Mouse (Mus musculus) limb, embryonic 10.5 days (tissue): ENCODE measurements at regions not wholly inside any gene's neighbourhood (a gene's known extent, or its start where the extent isn't known, plus 50 kb on each side); places are given as distances from the start of the nearest gene placed in this dataset.
"Not testable (repeated sequence)": the region's sequence is repeated elsewhere in the genome, so short reads cannot be mapped to it uniquely, and the experiment has no call there.

Experiments
- DNase-seq: peaks from one replicate; pipeline ENCODE4 v3.0.0-alpha.2; 2017; ENCODE audit warnings: low spot score
- H3K27ac ChIP-seq: fragments of 300-500 bp; sonication (generic); 2 replicates; pipeline ENCODE4 v1.5.1; 2016; ENCODE audit warnings: mild to moderate bottlenecking
- H3K27me3 ChIP-seq: fragments of 300-500 bp; sonication (generic); 2 replicates; pipeline ENCODE4 v1.6.1; 2016; ENCODE audit warnings: low read depth, mild to moderate bottlenecking; ENCODE audit not compliant: poor library complexity, severe bottlenecking
- H3K36me3 ChIP-seq: fragments of 300-500 bp; sonication (generic); 2 replicates; pipeline ENCODE4 v1.6.1; 2016; ENCODE audit warnings: mild to moderate bottlenecking, moderate library complexity
- H3K4me1 ChIP-seq: fragments of 300-500 bp; sonication (generic); 2 replicates; pipeline ENCODE4 v1.6.1; 2016
- H3K4me3 ChIP-seq: fragments of 300-500 bp; sonication (generic); 2 replicates; pipeline ENCODE4 v1.5.1; 2016; ENCODE audit warnings: mild to moderate bottlenecking, moderate library complexity
- H3K9me3 ChIP-seq: fragments of 300-500 bp; sonication (generic); replicated peaks from 2 replicates; pipeline ENCODE4 v1.6.1; 2016; ENCODE audit warnings: mild to moderate bottlenecking
- WGBS: fragments of 180-500 bp; shearing (Covaris S2); methylation state at CpG from one replicate; pipeline ENCODE4 v1.1.7; 2016; 5-methylcytosine and 5-hydroxymethylcytosine counted together

DNA sequence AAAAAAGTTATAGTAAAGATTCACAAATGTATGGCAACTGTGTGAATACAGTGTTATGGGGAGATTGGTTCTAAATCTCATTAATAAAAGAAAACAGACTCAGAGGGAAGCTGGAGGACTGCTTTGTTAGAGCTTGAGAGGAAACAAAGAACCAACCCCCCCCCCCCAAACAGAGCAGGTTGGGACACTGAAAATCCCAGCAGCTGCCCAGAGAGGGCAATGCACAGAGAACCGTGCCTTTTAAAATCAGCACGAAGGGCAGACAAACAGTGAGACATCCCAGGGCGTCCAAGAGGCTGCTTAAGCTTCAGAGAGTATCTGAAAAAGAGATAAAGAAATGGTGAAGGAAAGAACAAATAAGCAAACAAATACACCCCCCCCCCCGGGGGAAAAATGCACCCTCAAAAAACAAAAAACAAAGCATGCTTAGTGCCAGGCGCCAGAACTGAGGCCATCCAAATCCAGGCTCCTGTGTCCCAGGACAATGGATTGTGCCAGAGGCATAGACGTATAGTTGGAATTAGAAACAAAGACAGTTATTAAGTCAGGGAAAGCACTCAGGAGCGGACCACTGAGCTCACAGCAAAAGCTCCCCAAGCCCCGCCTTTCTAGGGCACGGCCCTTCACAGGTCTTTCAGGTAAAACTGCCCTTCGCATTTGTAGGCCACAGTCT, 215.7 kb downstream of the Dact1 start:
- H3K27me3 ChIP-seq: no peaks in the 10 kb centered on the region
- WGBS: 34% methylated on average over 10 of the region's 10 CpGs
- H3K36me3 ChIP-seq: no peaks in the 10 kb centered on the region
- H3K4me3 ChIP-seq: no peak overlapping the region
- H3K4me1 ChIP-seq: peaks cover 23% of the 10 kb centered on the region
- DNase-seq: no peak
- H3K9me3 ChIP-seq: no peaks in the 10 kb centered on the region
- peak overlapping the region; percentile 44; the same call in 1 of the 2 replicates for H3K27ac ChIP-seq

DNA sequence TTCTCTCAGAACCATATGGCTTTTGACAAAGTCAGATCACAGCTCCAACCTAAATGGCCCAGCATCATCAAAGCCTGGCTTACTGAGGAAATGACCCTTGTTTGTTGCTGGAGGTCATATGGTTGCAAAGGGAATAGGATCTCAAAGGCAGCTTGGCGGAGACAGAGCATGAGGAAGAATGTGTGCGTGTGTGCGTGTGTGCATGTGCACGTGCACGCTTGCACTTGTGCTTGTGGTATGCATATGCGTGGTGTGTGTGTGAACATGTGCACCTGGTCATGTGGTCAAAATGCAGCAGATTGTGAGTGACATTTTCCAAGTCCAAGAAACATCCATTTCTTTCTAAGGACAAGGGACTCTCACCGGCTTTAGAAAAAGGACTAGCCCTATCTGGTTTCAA, 216.9 kb downstream of the Dact1 start:
- no peak overlapping the region for H3K4me3 ChIP-seq
- no peaks in the 10 kb centered on the region for H3K36me3 ChIP-seq
- H3K4me1 ChIP-seq: peaks cover 27% of the 10 kb centered on the region
- H3K27ac ChIP-seq: peak overlapping the region; percentile 22; the same call in 1 of the 2 replicates
- 42% methylated on average over 7 of the region's 7 CpGs for WGBS
- no peaks in the 10 kb centered on the region for H3K27me3 ChIP-seq
- no peaks in the 10 kb centered on the region for H3K9me3 ChIP-seq
- DNase-seq: peak; percentile 35

DNA sequence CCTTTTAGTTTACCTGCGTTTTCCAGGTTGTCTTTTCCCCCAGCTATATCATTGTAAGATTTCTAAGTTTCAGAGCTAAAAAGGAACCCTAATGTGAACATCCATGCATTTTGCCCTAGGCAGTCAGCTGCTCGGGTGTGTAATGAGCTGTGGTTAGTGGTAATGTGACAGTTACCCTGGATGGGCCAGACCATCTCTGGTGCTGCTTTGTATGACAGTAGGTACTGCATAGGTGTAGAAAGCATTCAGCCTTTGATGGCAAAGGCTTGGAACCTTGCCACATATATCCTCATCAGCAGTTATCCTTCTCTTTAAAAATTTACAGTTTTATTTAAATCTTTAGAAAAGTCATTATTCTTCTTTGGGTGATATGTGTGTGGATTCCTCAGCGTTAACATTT, 222.5 kb downstream of the Dact1 start:
- H3K4me1 ChIP-seq: peaks cover 11% of the 10 kb centered on the region
- H3K27ac ChIP-seq: no peak overlapping the region
- 79% methylated on average over 3 of the region's 3 CpGs for WGBS
- no peaks in the 10 kb centered on the region for H3K9me3 ChIP-seq
- H3K4me3 ChIP-seq: no peak overlapping the region
- H3K36me3 ChIP-seq: no peaks in the 10 kb centered on the region
- DNase-seq: no peak
- H3K27me3 ChIP-seq: no peaks in the 10 kb centered on the region

DNA sequence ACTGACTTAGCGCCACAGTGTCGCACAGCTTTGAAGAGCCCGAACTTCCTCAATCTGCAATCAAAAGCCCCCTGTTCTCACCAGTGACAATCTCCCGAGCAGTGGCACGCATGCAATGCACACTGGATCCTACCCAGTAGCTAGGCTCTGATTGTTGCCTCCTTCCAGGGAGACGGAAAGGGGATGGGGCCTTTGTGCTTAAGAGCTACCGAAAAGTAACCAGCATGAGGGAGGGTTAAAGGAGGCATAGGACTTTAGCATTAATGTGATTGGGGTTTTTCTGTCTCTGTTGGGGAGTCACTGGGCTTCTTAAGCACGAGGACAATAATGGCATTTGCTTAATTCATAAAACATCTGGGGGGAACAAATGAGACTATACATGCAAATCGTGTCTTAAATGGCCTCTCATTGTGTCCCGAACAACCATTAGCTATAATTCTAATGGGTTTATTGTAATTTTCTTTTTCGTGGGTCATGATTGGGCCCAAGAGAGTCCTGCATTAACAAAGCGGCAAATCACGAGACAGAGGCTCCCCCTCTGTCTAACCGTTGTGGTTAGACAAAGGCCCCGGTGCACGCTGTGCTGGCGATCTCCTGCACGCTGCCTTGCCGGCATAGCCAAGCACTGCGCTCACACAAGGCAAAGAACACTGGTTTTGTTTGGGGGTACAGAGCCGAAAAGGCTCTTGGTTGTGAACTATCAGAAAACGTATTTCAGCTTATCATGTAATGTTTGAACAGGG, 223.2 kb downstream of the Dact1 start:
- no peak for DNase-seq
- no peak overlapping the region for H3K27ac ChIP-seq

DNA sequence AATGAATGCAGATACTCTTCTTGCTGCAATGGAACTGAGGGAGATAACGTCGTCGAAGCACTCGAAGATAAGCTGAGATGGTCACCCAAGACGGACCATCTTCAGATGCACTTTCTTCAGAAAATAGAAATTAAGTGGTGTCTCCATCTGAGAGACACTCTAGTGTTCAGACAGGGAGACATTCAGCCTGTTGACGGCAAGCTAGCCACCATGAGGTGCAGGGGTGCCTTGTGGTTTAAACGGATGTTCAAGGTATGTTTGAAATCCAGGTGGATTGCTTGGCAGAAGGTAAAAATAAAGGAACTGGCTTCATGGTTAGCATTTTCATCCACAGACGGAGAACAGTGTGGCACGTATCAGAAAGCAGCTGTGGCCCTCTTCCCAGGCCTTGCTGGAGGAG, 224.0 kb downstream of the Dact1 start:
- H3K27me3 ChIP-seq: no peaks in the 10 kb centered on the region
- WGBS: 92% methylated on average over 9 of the region's 9 CpGs
- no peaks in the 10 kb centered on the region for H3K9me3 ChIP-seq
- no peaks in the 10 kb centered on the region for H3K36me3 ChIP-seq
- H3K4me3 ChIP-seq: no peak overlapping the region
- H3K27ac ChIP-seq: no peak overlapping the region
- peaks cover 11% of the 10 kb centered on the region for H3K4me1 ChIP-seq
- no peak for DNase-seq

More for the DNA sequence above, 223.2 kb downstream of the Dact1 start:
- no peaks in the 10 kb centered on the region for H3K27me3 ChIP-seq
- H3K9me3 ChIP-seq: no peaks in the 10 kb centered on the region
- H3K36me3 ChIP-seq: no peaks in the 10 kb centered on the region
- 85% methylated on average over 22 of the region's 22 CpGs for WGBS
- H3K4me3 ChIP-seq: no peak overlapping the region
- peaks cover 11% of the 10 kb centered on the region for H3K4me1 ChIP-seq

DNA sequence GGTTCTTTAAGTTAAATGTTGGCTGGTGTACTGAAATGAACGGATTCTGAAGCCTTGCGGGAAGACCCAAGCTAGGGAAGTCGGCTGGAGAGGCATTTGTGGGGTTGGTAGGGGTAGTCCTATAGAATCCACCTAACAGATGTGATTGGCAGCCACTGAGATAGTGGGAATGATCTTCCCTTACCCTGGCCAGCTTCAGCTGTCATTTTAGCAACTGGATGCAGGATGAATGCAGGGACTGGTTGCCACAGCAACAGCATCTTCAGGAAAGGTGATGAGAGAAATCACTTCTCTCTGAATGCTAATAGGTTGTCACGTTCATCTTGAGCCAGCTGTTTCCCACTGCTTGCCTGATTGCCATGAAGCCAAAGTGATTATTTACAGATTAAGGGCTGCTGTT, 224.5 kb downstream of the Dact1 start:
- no peak overlapping the region for H3K27ac ChIP-seq
- 80% methylated on average over 4 of the region's 4 CpGs for WGBS
- H3K4me1 ChIP-seq: peaks cover 11% of the 10 kb centered on the region

DNA sequence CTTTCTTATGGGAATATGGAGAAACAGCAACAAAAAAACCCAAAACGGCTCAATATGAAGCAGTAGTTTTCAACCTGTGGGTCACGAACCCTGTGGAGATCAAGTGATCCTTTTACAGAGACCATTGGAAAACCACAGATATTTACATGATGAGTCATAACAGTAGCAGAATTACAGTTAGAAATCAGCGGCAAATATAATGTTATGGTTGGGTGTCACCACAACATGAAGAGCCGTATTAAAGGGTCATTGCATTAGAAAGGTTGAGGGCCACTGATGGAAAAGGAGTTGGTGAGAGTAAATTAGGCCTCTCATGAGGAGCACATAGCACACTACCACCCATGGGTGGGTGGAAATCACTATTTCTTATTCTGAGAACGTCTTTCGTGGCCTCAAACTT, 225.6 kb downstream of the Dact1 start:
- Histone ChIP-seq H3K27ac (no peak overlapping the region), H3K9me3 (no peaks in the 10 kb centered on the region), H3K36me3 (no peaks in the 10 kb centered on the region), H3K4me3 (no peak overlapping the region), H3K27me3 (no peaks in the 10 kb centered on the region), H3K4me1 (peaks cover 11% of the 10 kb centered on the region)
- no peak for DNase-seq
- WGBS: 94% methylated on average over 6 of the region's 6 CpGs

More for the DNA sequence above, 224.5 kb downstream of the Dact1 start:
- no peaks in the 10 kb centered on the region for H3K9me3 ChIP-seq
- H3K4me3 ChIP-seq: no peak overlapping the region
- DNase-seq: no peak
- H3K36me3 ChIP-seq: no peaks in the 10 kb centered on the region
- H3K27me3 ChIP-seq: no peaks in the 10 kb centered on the region

DNA sequence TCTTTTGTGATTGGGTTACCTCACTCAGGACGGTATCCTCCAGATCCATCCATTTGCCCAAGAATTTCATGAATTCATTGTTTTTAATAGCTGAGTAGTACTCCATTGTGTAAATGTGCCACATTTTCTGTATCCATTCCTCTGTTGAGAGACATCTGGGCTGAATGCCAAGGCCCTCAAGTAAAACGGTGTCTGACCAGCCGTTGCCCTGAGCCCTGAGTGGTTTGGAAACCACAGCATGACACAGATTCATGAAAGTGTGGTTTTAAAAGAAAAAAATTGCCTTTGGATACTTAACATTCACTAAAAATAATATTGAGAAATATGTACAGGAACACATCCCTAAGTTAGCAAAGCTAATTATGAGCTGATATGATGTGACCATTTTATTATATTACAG, 226.1 kb downstream of the Dact1 start:
- not testable (repeated sequence) for H3K9me3 ChIP-seq, DNase-seq, H3K27ac ChIP-seq, H3K4me3 ChIP-seq, H3K36me3 ChIP-seq, H3K27me3 ChIP-seq, H3K4me1 ChIP-seq
- WGBS: 93% methylated on average over 3 of the region's 3 CpGs

DNA sequence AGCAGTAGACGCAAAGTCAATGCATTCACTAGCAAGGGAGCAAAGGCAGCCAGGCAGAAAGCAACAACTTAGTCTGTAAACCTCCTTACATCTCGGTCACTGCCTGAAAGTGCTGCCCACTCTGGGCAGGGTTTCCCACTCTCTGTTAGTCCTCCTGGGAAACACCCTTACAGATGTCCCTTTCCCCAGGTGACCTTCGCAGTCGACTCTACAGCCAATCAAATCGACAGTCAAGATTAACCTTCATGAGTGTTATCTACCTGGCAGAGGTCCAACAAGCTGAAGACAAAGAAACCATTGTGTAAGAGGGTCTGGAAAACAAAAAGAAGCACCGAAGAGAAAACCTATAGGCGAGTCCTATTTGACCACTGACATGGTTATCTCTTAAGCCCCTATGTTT, 229.0 kb downstream of the Dact1 start:
- Histone ChIP-seq H3K36me3 (no peaks in the 10 kb centered on the region), H3K27me3 (no peaks in the 10 kb centered on the region), H3K27ac (no peak overlapping the region), H3K4me1 (peaks cover 18% of the 10 kb centered on the region), H3K9me3 (no peaks in the 10 kb centered on the region), H3K4me3 (no peak overlapping the region)
- 93% methylated on average over 7 of the region's 7 CpGs for WGBS
- no peak for DNase-seq

DNA sequence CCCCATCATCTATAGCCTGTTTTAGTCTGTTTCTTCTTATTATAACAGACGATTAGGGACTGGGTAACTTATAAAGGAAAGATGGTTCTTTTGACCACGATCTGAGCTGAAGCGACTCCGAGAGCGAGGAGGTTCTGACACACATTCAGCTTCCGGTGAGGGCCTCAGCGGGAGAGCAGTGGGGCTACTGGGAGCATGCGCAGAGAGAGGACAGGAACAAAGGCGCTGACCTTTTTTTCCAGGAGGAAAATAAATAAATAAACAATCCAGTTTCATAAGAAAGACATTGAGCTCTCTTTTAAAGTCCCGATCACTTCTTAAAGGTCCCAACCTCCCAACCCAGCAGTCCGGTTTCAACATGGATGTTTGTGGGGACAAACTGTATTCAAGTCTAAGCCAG, 230.6 kb downstream of the Dact1 start:
- no peak for DNase-seq
- no peaks in the 10 kb centered on the region for H3K36me3 ChIP-seq
- WGBS: 88% methylated on average over 11 of the region's 11 CpGs

DNA sequence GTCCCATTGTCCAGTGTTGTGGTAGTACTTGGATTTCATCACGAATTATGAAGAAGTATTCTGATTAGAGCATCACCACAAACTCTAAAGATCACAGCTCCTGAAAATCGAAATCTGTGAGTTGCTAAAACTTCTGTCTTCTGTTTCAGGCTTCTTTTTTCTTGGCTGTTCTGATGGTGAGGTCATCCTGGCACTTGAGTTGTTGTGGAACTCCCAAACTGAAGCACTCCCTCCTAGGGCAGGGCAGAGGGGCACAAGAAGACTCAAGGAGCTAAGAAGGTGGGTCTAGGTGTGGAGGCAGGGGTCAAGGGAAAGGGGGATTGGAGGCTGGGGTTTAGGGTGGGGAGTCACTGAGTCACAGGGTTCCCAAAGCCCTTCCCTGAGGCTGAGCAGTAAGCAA, 232.3 kb downstream of the Dact1 start:
- Histone ChIP-seq H3K9me3 (no peaks in the 10 kb centered on the region), H3K27me3 (no peaks in the 10 kb centered on the region), H3K4me1 (peaks cover 26% of the 10 kb centered on the region), H3K4me3 (no peak overlapping the region), H3K27ac (no peak overlapping the region), H3K36me3 (no peaks in the 10 kb centered on the region)
- 91% methylated on average over 2 of the region's 2 CpGs for WGBS
- DNase-seq: no peak

More for the DNA sequence above, 230.6 kb downstream of the Dact1 start:
- no peaks in the 10 kb centered on the region for H3K27me3 ChIP-seq
- peaks cover 32% of the 10 kb centered on the region for H3K4me1 ChIP-seq
- H3K27ac ChIP-seq: no peak overlapping the region
- no peak overlapping the region for H3K4me3 ChIP-seq
- H3K9me3 ChIP-seq: no peaks in the 10 kb centered on the region

DNA sequence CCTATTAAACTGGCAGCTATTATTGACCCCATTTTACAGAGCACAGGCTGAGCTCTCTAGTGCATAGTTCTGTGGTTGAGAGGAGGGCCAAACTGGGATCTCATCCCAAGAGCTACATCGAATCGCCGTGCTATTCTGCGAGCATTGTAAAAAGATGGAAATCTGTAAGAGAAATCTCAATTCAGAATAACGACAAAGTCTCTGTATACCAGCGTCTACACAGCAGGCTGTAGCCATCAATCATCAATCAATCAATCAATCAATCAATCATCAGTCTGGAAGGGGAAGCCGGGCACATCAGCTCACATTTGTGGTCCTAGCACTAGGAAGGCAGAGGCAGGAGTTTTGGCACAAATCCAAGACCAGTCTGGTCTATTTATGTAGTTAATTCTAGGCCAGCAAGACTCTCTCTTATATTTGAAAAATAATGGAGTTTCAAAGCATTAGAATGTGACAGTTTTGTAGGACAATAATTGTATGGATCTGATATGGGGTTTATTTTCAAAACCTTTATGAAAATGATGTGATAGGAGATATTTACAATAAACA, 234.0 kb downstream of the Dact1 start:
- no peak for DNase-seq
- Histone ChIP-seq H3K36me3 (no peaks in the 10 kb centered on the region), H3K27me3 (no peaks in the 10 kb centered on the region), H3K4me1 (peaks cover 25% of the 10 kb centered on the region), H3K9me3 (no peaks in the 10 kb centered on the region), H3K27ac (no peak overlapping the region), H3K4me3 (no peak overlapping the region)
- 81% methylated on average over 7 of the region's 7 CpGs for WGBS

DNA sequence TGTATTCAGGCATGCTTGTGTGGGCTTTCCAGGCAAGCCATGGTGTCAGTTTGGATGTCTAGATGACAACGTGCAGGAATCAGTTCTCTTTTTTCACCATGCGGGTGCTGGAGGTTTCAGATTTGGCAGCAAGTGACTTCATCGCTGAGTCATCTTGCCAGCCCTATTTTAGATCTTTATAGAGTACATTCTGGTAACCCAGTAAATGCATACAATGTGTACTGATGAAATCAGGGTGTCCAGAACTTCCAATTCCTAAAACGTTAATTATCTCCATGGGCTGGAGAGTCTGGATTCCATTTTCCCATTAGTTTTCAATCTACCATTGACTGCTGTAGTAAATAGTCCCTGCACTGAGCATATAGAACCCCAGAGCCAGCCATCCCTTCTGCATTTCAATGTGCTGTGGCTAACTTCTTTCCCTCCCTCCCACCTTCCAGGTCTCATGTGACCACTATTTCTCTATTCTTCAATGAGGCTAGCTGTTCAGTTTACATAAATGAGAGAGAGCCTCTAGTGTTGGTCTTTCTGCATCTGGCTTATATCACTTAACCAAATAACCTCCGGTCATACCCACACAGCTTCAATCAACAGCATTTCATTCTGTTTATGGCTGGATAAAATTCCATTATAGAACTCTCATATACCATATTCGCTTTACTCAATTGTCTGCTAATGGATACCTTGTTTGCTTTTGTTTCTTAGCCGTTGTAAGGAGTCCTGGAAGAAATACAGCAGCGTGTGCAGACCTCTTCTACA, 234.9 kb downstream of the Dact1 start:
- H3K4me1 ChIP-seq: peaks cover 25% of the 10 kb centered on the region
- WGBS: 78% methylated on average over 8 of the region's 8 CpGs
- no peak overlapping the region for H3K27ac ChIP-seq
- no peak for DNase-seq
- H3K36me3 ChIP-seq: no peaks in the 10 kb centered on the region
- no peak overlapping the region for H3K4me3 ChIP-seq
- H3K9me3 ChIP-seq: no peaks in the 10 kb centered on the region
- H3K27me3 ChIP-seq: no peaks in the 10 kb centered on the region
